Mouse (Mus musculus): ENCODE measurements around the gene Acads. TPM values are rescaled to one million over a fixed set of nuclear protein-coding genes. Genes with fewer than 3 reads are reported as not detected.

Gene Acads
- polyA plus RNA-seq (2017; shearing (Covaris generic)) = 43.3 TPM

DNA sequence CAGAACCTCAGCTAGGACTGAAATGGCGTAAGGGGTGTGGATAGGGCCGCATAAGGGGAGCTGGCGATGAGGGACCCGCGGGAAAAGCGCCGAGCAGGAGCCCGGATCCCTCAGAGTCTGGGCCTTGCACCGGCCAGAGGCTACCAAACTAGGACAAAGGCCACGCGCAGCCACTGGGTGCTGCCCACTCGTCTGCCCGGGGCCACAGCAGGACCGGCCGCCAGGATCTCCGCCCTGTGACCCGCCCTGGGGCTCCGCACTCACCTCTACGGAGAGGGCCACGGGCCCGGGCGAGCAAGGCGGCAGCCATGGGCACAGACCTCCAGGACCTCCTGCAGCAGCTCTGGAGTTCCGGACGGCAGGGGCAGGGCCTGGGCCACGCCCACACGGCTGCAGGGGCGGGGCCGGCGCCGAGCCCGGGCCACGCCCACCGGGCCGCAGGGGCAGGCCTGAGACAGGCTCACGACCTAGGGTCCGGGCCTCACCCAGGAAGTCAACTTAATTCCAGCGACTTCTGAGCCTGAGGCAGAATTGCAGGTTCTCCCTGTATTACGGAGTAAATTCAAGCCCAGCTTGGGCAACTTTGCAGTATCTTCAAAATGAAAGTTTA, at the start of gene Acads:
Gene Acads, minus strand, starts transcription at position 386 of the 610 bp plus-strand sequence.

DNA sequence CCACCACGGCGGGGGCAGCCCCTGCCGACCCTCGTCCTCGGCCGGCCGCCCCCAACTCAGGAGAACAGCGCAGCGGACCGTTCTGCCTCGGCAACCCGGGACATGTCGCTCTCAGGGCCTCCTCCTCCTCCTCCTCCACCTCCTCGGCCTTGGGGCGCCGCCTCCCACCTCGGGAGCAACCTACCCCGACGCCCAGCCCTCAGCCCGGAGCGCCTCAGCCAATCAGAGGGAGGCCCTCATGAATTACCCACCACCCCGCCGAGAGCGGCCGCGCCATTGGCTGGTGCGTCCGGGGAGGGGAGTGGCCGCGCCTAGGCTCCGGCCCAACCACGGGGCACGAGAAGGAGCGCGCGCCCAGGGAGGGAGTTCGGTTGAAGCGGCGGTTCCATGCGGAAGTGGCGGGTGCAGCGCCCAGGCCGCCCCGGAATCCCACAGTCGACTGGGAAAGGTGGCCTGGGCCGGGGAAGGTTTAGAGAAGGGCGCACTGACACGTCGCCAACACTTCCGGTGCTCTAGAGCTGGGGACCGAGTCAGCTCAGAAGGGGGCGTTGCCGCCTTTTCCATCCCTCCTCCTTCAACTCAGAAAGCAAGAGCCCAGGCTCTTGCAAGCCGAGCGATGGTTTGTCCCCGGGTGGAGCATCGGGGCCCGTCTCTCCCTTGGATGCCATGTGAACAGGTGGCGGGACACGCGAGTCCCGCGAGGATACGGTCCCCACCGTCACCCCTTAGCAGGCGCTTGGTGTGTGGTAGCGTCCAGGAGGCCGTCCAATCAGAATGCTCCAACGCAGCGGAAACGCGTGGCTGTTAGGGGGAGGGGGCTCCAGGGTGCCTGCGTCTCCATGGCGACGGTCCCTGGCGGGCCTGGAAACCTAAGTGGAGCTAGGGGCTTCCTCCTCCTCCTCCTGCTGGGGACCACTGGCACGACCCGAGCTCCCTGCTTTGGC, 39.2 kb upstream of the Acads start, which contains the start of gene Mlec:
Gene Mlec, minus strand, starts transcription at position 140 of the 944 bp plus-strand sequence.

DNA sequence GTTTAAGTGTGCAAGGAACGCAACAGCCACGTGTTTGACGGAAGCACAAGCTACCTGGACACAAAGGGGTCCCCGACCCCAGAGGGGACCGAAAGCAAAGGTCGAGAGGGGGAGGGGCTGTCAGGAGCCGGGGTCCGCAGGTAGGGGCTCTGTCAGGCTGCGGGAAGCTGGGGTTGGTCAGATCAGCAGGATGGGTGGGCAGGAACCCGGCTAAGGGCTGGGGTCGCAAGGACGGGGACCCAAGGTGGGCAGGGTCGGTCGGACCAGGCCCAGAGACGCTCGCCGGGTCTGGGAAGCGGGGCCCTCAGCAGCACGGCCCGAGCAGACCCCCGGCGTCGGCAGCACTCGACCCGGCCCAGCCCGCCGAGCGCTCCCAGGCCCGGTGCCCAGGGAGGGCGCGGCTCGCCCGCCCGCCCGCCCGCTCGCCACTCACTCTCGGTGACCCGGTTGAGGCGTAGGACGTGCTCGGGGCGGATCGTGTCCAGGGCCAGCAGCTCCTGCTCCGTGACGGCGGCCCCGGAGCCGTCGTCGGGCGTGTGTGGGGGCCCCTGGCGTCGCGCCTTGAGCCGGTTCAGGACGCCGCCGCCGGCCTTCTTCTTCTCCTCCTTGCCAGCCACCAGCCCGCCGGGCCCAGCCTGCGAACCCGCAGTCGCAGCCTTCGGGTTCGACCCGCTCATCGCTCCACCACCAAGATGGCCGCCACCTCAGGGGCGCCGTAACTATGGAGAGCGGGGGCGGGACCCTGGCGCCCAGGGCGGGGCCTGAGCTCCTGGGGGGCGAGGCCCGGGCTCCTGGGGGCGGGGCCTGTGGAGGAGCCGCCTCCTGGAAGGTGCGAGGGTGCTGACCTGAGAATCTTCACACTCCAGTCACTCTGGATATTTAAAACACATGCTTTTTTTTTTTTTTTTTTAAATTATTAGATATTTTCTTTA, 15.4 kb upstream of the Acads start, which contains the start of gene Unc119b:
Gene Unc119b, minus strand, starts transcription at position 742 of the 932 bp plus-strand sequence.

DNA sequence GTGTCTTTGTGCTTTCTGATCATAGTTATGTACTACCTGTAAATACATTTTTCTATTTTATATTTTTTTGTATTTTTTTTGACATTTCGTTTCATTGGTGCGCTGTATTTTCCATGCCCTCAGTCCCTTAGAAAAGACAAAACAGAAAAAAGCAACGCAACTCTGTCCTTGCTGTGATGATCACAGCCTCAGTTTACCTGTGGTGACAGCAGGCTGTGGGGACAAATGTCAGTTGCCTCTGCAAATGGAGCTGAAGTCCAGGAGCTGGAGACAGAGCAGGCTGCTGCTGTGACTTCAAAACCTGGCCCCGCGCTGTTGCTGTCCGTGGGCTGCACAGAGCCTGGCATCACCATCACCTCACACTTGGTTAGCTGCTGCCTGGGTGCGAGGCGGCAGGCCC, 21.0 kb downstream of the Acads start, which contains the start of gene Gm10401:
Gene Gm10401, minus strand, starts transcription at position 101 of the 400 bp plus-strand sequence.

Other genes starting within 250 kb of the Acads start
- 20.9 TPM for gene Oasl2, start 222.4 kb downstream of the Acads start, polyA plus RNA-seq (2017; shearing (Covaris generic))
- gene Oasl1, start 196.1 kb downstream of the Acads start, polyA plus RNA-seq (2017; shearing (Covaris generic)) = 11.6 TPM
- gene 2210016L21Rik, start 177.2 kb downstream of the Acads start, polyA plus RNA-seq (2017; shearing (Covaris generic)) = 56.6 TPM
- 0.21 TPM for gene Hnf1a, start 148.3 kb downstream of the Acads start, polyA plus RNA-seq (2017; shearing (Covaris generic))
- gene Sppl3, start 108.2 kb downstream of the Acads start, polyA plus RNA-seq (2017; shearing (Covaris generic)) = 3.4 TPM
- 4.1 TPM for gene Gm10401, start 21.1 kb downstream of the Acads start, polyA plus RNA-seq (2017; shearing (Covaris generic))
- gene Unc119b, start 15.6 kb upstream of the Acads start, polyA plus RNA-seq (2017; shearing (Covaris generic)) = 26.6 TPM
- gene Mlec, start 38.8 kb upstream of the Acads start, polyA plus RNA-seq (2017; shearing (Covaris generic)) = 42.7 TPM
- gene Cabp1, start 75.0 kb upstream of the Acads start, polyA plus RNA-seq (2017; shearing (Covaris generic)) = 0.37 TPM
- 84.8 TPM for gene Pop5, start 116.5 kb upstream of the Acads start, polyA plus RNA-seq (2017; shearing (Covaris generic))
- gene Rnf10, start 153.6 kb upstream of the Acads start, polyA plus RNA-seq (2017; shearing (Covaris generic)) = 16.4 TPM
- 50.7 TPM for gene Coq5, start 160.3 kb upstream of the Acads start, polyA plus RNA-seq (2017; shearing (Covaris generic))
- gene Dynll1, start 181.7 kb upstream of the Acads start, polyA plus RNA-seq (2017; shearing (Covaris generic)) = 581 TPM
- gene Srsf9, start 207.8 kb upstream of the Acads start, polyA plus RNA-seq (2017; shearing (Covaris generic)) = 11.6 TPM
- gene Gatc, start 221.8 kb upstream of the Acads start, polyA plus RNA-seq (2017; shearing (Covaris generic)) = 18.8 TPM
- gene Triap1, start 221.9 kb upstream of the Acads start, polyA plus RNA-seq (2017; shearing (Covaris generic)) = 67.5 TPM
- gene Cox6a1, start 229.6 kb upstream of the Acads start, polyA plus RNA-seq (2017; shearing (Covaris generic)) = 572 TPM

Data from CD4-positive, CD25-positive, alpha-beta regulatory T cell, adult 9 weeks (primary cell).